Mouse (Mus musculus) adrenal gland, adult 2 months (tissue): ENCODE measurements around the gene Thrap3. TPM values are rescaled to one million over a fixed set of nuclear protein-coding genes. Genes with fewer than 3 reads are reported as not detected.

ENCODE experiments used
- DNase-seq: peaks from one replicate; pipeline ENCODE4 v3.0.0; 2021
- long read RNA-seq: library from polyadenylated mRNA; stranded (forward); transcript quantifications from one replicate; pipeline ENCODE4 v2.0.0, GENCODE M21; 2021
- polyA plus RNA-seq: library from polyadenylated mRNA; depleted of rRNA; stranded (reverse); fragments of >200 nt; gene quantifications from 2 replicates; pipeline ENCODE4 v1.2.3, GENCODE M21; 2012; rRNA removed
- total RNA-seq, 2 experiments: library from RNA; stranded (reverse); gene quantifications; 2 replicates each; pipeline ENCODE4 v1.2.3; 2021

The Thrap3 gene
- total RNA-seq: 100 to 1,000 TPM; 169 to 173 TPM
- polyA plus RNA-seq: 29.1 and 36.8 TPM in 2 replicates
- long read RNA-seq, full-length matches to known transcripts: 22 of 69 reads
- long read RNA-seq, partial matches to known transcripts: 5 of 69 reads
- long read RNA-seq, other reads (novel, unspliced or antisense): 42 of 69 reads

- peak; percentile 100 for DNase-seq
These were observed at the start of gene Thrap3 for GRCm38 (mm10) chr4:126202303-126203181. TSS of gene Thrap3 (minus strand) at chr4:126202760.

DNA sequence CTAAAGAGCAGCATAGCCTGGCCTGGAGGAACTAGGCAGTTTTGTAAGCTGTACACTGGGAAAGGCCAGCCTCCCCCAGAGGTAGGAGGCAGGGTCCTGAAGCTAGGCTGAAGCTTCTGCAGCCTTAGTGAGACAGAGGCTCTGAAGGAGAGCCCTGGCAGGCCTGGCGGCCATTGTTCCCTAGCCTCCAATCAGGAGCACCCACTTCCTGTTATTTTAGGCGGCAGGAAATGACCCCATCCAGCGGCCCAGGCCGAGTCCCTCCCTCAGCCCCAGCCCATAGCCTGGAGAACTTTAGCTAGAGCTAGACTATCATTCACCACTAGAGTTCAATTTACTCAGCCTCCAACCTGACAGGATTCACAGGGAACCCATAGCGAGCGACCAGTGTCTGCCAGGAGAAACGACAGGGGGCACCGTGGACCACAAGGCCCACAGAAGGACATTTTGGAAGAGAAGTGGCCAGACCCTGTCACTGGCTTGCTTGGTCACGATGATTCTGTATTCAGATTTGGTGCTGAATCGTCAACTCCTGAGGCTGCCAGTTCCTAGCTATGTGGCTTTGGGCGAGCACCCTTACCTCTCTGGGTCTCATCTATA is 49.2 kb upstream of the Thrap3 start:
- DNase-seq: peak; percentile 46

DNA sequence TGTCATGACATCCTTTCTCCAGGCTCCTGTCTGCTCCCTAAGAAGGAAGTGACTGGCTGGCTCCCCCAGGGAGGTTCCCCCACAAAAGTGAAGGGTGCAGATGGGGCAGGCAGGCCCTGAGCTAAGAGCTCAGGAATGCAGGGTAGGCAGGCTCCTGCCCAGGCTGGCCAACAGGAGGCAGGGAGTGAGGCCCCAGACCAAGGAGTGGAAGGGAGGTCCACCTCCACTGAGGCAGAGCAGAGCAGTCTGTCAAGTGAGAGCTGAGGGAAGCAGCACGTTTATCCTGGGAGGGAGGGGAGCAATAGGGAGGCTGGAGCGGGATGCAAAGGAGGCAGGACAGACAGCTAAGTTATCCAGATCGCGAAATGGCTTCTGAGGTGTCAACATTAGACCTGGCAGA is 48.1 kb upstream of the Thrap3 start:
- no peak for DNase-seq

DNA sequence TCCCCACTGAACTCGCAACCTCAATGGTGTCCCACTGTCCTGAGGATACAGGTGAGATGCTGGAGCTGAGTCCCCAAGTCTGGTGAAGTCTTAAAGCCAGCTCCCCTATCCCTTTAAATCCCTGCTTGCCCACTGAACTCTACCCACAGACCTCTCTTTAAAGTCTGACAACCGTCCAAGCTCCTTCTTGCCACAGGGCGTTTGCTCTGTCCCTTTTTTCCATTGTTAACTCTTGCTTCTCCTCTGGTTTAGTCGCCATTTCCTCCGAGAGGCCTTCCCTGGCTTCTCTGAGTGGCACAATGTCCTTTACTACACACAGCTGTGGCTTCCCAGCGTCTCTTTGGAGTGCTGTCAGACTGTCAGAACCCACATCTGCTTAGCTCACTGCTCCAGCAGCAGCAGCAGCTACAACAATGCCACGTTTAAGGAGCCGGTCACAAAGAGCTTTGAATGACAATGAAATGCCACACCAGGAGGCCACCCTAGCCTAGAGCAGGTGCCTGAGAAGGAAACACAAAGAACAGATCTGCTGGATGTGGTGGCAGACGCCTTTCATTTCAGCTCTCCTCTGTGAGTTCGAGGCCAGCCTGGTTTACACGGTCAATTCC is 45.8 kb upstream of the Thrap3 start:
- DNase-seq: no peak

- DNase-seq: no peak
These were observed 43.8 kb upstream of the Thrap3 start for GRCm38 (mm10) chr4:126246202-126246889.

DNA sequence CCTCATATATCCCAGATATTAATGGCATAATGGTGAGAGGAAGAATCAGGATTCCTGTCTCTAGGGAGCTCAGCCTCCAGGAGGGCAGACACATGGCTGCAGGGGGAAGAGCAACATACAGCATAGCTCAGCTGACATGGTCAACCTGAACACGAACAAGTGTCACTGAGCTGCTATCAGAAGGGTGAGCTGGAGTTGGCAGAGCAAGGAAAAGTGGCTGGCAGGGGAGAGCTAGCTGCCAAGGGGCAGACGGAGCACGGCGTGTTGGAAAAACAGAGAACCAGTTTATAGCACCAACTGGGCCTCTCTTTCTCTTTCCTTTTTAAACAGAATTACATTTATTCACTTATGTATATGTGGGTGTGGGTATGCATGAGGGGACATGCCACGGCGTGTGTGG is 40.0 kb upstream of the Thrap3 start:
- no peak for DNase-seq

- DNase-seq: no peak
These were observed 39.4 kb upstream of the Thrap3 start for GRCm38 (mm10) chr4:126241956-126242355.

DNA sequence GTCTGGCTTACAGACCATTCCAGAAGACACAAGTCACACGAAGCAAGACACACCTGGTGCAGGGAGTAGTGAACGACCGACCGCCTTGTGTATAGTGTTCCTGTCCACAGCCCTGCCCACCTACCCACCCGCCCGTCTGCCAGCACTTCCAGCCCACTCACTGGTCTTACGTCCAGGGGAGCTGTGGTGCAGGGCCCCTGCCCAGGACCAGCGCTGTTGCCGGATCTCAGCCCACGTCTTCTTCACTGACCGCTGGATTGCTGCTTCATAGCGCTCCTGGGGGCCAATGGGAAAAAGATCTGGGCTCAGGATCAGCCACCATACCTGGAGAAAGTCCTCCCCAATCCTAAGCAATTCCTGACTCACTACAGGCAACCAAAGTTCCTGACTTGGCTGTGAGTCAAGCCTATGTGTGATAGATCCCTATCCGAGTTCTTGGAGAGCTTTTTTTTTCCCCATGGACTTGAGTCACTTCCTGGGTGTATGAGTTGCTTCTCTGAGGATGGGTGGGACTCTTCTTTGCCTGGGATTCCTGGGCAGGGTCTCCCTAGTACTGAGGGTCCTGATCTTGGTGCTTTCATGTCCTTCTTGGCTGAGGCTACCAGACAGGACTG is 37.4 kb upstream of the Thrap3 start:
- DNase-seq: no peak

- no peak for DNase-seq
These were observed 35.2 kb upstream of the Thrap3 start for GRCm38 (mm10) chr4:126237721-126238242.

- DNase-seq: no peak
These were observed 34.1 kb upstream of the Thrap3 start for GRCm38 (mm10) chr4:126236467-126237280.

- DNase-seq: no peak
These were observed 32.6 kb upstream of the Thrap3 start for GRCm38 (mm10) chr4:126235191-126235590.

DNA sequence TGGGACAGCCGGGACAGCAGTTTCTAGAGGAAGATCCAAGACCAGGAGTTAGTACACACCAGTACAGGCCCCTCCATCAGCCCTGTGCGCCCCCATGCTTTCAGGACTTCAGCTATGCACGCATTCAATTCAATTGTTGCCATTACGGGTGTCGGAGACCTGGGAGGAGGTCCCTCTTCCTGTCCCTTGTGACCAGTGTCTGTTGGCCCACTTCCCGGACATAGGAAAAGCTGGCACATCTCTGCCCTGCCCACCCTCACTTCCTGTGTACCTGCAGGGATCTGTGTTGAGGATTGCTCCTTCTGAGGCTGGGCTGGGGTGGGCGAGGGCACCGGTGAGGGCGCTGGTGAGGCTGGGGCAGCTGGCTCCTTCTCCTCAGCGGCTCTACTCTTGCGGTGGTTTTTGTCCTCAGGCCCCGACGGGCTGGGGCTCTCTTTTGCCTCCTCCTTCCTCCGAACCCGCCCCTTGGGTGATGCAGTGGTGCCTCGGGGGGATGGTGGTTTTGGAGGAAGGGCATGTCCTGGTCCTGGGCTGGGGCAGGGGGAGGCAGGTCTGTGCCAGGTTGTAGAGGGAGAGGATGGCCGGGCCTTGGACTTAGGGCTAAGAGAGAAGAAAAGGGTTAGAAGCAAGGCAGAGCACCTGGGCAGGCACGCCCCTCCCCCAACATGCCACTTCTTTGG is 32.1 kb upstream of the Thrap3 start:
- peak; percentile 28 for DNase-seq

- no peak for DNase-seq
These were observed 31.2 kb upstream of the Thrap3 start for GRCm38 (mm10) chr4:126233676-126234308.

DNA sequence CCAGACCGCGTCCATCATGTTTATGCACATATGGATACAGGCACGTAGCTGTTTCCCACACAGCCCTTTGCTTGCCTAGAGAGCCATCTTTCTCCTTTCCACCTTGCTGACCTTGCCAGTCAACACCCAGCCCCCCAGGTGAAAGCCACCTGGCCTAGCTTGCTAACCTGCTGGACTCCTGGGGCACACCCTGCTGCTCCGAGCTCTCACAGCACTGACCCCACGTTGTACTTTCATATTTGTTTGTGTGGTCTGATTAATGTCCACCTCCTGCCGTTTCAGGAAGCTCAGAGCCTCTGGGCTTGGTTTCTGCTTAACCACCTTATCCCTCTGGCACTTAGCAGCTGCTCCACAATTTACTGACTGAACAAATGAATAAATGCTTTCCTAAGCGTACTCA is 27.3 kb upstream of the Thrap3 start:
- DNase-seq: no peak

DNA sequence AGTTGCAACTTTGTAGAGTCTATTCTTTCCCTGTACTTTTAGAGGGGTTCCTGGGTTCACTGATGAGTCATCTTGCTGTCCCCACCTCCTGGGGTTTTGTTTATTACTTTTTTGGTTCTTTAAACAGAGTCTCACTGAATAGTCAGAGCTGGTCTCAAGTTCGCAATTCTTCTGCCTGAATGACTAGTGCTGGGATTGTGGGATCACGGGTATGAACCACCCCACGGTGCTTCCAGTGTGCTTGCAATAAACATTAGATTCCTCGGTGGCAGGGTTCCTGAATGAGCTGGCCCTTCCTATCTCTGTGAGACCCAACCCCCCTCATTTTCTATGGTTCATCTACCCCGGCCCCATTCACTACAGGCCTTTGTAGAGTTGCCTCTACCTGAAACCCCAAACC is 25.6 kb upstream of the Thrap3 start:
- DNase-seq: no peak

GRCm38 (mm10) chr4:126227077-126227761 is 24.7 kb upstream of the Thrap3 start:
- peak; percentile 93 for DNase-seq

DNA sequence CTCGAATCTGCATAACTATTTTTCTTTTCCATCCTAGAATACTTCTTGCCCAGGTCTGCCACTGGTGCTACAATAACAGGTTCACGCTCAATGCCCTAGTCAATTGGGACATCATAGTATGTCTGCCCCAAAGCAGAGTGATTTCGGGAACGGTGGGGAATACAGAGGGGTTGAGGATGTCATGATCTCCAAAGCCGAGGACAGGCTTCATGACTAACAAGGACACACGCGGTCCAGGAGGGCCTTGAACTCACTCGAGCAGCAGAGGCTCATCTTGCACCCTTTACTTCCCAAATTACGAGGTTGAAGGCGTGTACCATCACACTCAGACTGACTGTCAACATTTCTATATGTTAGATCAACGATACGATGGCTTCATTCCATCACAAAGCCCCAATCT is 24.1 kb upstream of the Thrap3 start:
- no peak for DNase-seq

GRCm38 (mm10) chr4:126222631-126223030 is 20.1 kb upstream of the Thrap3 start:
- no peak for DNase-seq

DNA sequence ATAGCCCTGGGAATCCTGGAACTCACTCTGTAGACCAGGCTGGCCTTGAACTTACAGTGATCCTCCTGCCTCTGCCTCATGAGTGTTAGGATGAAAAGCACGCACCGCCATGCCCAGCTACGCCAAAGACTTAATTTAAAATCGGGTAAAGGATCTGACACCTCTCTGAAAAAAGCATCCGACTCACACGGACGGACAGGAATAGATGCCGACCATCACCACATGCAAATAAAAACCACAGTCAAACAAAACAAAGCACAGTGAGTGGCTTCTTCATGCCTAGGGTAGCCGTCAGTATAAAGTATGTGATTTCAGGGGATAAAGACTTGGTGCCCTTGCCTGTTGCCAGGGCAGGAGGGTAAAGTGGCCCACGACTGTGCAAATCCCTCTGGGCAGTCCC is 17.5 kb upstream of the Thrap3 start:
- DNase-seq: no peak
